Mouse (Mus musculus) layer of hippocampus, postnatal 25 days (tissue): ENCODE measurements around the gene Gm9789. TPM values are rescaled to one million over a fixed set of nuclear protein-coding genes. Genes with fewer than 3 reads are reported as not detected.
"Not testable (repeated sequence)": the region's sequence is repeated elsewhere in the genome, so short reads cannot be mapped to it uniquely, and the experiment has no call there.

ENCODE experiments used
- DNase-seq, 2 experiments: peaks; one replicate each; pipeline ENCODE4 v3.0.0; 2022; ENCODE audit warnings: mixed read lengths in 2 of 2, low spot score in 1 of 2; ENCODE audit errors: extremely low spot score in 1 of 2
- total RNA-seq, 2 experiments: library from RNA; stranded (reverse); gene quantifications; 2 replicates each; pipeline ENCODE4 v1.2.3; 2021

Gm9789 gene
- total RNA-seq = not detected

DNA sequence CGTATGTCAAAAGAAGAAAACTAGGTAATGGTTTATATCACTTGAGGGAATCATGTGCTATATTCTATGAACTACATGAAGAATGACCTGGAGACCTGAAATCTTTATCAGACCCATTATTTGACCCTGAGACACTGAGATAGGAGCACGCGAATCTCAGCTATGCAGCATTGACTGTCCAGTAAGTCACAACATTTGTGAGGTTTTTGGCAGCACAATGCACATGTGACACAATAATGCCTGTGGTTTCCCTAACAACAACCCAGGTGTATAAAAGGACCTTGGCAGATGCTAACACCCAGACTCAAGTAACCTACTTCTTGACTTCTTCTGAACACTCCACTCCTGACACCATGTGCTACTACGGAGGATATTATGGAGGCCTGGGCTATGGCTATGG is at the start of gene Gm9789:
TSS of gene Gm9789 (plus strand) at position 301 of the 400 bp plus-strand sequence.
- no peak for DNase-seq

DNA sequence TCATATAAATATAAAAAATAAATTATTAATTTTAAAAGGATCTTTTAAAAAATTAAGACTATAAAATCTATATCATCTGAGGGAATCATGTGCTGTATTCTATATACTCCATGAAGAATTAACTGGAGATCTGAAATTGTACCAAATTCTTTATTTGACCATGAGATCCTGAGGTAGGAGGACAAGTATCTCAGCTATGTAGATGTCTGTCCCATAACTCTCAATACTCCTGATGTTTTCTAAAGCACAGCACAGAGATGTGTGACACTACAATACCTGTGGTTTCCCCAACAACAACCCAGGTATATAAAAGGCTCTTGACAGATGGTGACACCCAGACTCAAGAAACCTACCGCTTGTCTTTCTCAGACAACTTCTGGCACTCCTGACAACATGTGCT is 17.2 kb upstream of the Gm9789 start, which contains the start of gene Gm6358:
TSS of gene Gm6358 (plus strand) at position 301 of the 400 bp plus-strand sequence.
- DNase-seq = no peak

DNA sequence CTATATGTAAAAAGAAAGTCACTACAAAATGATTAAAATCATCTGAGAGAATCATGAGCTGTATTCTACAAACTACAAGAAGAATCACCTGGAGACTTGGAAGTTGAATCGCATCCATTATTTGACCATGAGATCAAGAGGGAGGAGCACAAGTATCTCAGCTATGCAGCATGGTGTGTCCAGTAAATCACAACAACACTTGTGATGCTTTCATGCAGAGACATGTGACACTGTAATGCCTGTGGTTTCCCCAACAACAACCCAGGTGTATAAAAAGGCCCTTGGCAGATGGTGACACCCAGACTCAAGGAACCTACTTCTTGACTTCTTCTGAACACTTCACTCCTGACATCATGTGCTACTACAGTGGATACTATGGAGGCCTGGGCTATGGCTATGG is 7.0 kb upstream of the Gm9789 start, which contains the start of gene Gm10061:
TSS of gene Gm10061 (plus strand) at position 301 of the 400 bp plus-strand sequence.
- DNase-seq = no peak

DNA sequence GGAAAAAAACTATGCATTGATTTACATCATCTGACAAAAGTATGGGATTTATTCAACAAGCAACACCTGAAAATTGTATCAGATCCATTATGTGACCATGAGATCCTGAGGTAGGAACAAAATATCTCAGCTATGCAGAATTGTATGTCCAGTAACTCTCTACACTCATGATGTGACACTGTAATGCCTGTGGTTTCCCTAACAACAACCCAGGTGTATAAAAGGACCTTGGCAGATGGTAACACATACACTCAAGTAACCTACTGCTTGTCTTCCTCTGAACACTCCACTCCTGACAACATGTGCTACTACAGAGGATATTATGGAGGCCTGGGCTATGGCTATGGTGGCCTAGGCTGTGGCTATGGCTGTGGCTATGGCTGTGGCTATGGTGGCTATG is 11.4 kb downstream of the Gm9789 start, which contains the start of gene Gm7735:
TSS of gene Gm7735 (plus strand) at position 301 of the 400 bp plus-strand sequence.
- not testable (repeated sequence) for DNase-seq

DNA sequence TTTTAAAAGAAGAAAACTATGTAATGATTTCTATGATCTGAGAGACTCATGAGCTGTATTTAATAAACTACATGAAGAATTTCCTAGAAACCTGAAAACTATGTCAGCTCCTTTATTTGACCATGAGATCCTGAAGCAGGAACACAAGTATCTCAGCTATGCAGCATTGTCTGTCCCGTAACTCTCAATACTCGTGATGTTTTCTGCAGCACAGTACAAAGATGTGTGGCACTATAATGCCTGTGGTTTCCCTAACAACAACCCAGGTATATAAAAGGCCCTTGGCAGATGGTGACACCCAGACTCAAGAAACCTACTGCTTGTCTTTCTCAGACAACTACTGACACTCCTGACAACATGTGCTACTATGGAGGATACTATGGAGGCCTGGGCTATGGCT is 16.7 kb downstream of the Gm9789 start, which contains the start of gene 1110057P08Rik:
TSS of gene 1110057P08Rik (plus strand) at position 301 of the 400 bp plus-strand sequence.
- no peak for DNase-seq

DNA sequence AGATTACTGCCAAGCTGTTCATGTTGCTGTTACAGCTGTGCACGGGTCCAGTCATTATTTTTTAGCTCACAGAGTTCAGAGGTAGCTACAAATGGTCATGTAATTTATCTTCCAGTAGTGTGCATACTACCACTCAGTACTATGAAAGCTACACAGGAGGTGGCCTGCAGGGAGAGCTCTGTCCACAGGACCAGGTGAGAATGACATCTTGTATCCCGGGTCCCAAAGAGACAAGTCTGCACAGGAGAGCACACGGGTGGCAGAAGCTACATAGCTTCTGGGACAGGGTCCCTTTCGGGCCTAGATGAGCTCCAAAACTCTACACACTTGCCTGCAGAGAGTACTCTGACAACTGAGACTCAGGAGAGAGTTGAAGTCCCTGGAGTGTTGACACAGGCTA is 30.9 kb downstream of the Gm9789 start:
- no peak for DNase-seq

DNA sequence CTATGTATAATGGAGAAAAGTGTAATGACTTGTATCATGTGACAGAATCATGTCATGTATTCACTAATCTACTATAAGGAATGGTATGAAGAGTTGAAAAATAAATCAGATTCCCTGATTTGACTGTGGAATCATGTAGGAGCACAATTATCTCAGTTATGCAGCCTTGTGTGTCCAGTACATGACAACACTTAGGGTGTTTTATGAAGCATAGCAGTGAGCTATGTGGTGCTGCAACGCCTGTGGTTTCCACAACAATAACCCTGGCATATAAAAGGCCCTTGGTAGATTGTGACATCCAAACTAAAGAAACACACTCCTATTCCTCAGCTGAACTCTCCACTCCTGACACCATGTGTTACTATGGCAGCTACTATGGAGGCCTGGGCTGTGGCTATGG is 47.8 kb downstream of the Gm9789 start, which contains the start of gene Krtap20-2:
TSS of gene Krtap20-2 (plus strand) at position 301 of the 400 bp plus-strand sequence.
- no peak for DNase-seq

Other genes starting within 250 kb of the Gm9789 start
- not detected for gene Krtap19-9b, start 225.7 kb upstream of the Gm9789 start, total RNA-seq
- gene Krtap16-3, start 195.1 kb upstream of the Gm9789 start, total RNA-seq = not detected
- not detected for gene Krtap22-2, start 147.2 kb upstream of the Gm9789 start, total RNA-seq
- gene Gm10229, start 142.7 kb upstream of the Gm9789 start, total RNA-seq = not detected
- not detected for gene Krtap6-1, start 126.3 kb upstream of the Gm9789 start, total RNA-seq
- gene Gm10228, start 116.5 kb upstream of the Gm9789 start, total RNA-seq = not detected
- gene Krtap6-5, start 110.1 kb upstream of the Gm9789 start, total RNA-seq = not detected
- gene 1110025L11Rik, start 94.0 kb upstream of the Gm9789 start, total RNA-seq = not detected
- not detected for gene Krtap6-3, start 73.9 kb upstream of the Gm9789 start, total RNA-seq
- gene Gm6358, start 17.1 kb upstream of the Gm9789 start, total RNA-seq = not detected
- not detected for gene Gm10061, start 6.9 kb upstream of the Gm9789 start, total RNA-seq
- gene Gm7735, start 11.5 kb downstream of the Gm9789 start, total RNA-seq = not detected
- gene 1110057P08Rik, start 16.8 kb downstream of the Gm9789 start, total RNA-seq = not detected
- not detected for gene Krtap20-2, start 47.9 kb downstream of the Gm9789 start, total RNA-seq
- not detected for gene Krtap21-1, start 245.9 kb downstream of the Gm9789 start, total RNA-seq